Mouse (Mus musculus) forebrain, postnatal 0 days (tissue): ENCODE data around the gene Ggct. TPM values are rescaled to one million over a fixed set of nuclear protein-coding genes. Genes with fewer than 3 reads are reported as not detected.

Experiments
- ATAC-seq: fragments of 200-750 bp; cut with Nextera tagmentation; 2 replicates; pipeline ENCODE4 v1.8.0; 2017; ENCODE audit warnings: mild to moderate bottlenecking, moderate library complexity
- DNase-seq: peaks from one replicate; pipeline ENCODE4 v3.0.0-alpha.2; 2015
- H3K27ac ChIP-seq: fragments of 300-500 bp; sonication (generic); 2 replicates; pipeline ENCODE4 v1.5.1; 2014; ENCODE audit warnings: low read depth, mild to moderate bottlenecking, antibody characterized with exemption, low read length, moderate library complexity, mixed read lengths
- H3K27me3 ChIP-seq: fragments of 300-500 bp; sonication (generic); 2 replicates; pipeline ENCODE4 v1.6.1; 2014; ENCODE audit warnings: mild to moderate bottlenecking, low read length, mixed read lengths; ENCODE audit not compliant: insufficient read depth
- H3K36me3 ChIP-seq: fragments of 300-500 bp; sonication (generic); 2 replicates; pipeline ENCODE4 v1.6.1; 2014; ENCODE audit warnings: mild to moderate bottlenecking, moderate library complexity; ENCODE audit not compliant: insufficient read depth
- H3K4me1 ChIP-seq: fragments of 300-500 bp; sonication (generic); 2 replicates; pipeline ENCODE4 v1.6.1; 2014; ENCODE audit warnings: antibody characterized with exemption; ENCODE audit not compliant: insufficient read depth
- H3K4me2 ChIP-seq: fragments of 300-500 bp; sonication (generic); 2 replicates; pipeline ENCODE4 v1.6.1; 2014; ENCODE audit warnings: low read depth, mild to moderate bottlenecking, moderate library complexity
- H3K4me3 ChIP-seq: fragments of 300-500 bp; sonication (generic); 2 replicates; pipeline ENCODE4 v1.5.1; 2014; ENCODE audit warnings: low read depth, low read length, mixed read lengths
- H3K9ac ChIP-seq: fragments of 300-500 bp; sonication (generic); 2 replicates; pipeline ENCODE4 v1.6.1; 2014; ENCODE audit warnings: mild to moderate bottlenecking
- H3K9me3 ChIP-seq: fragments of 300-500 bp; sonication (generic); 2 replicates; pipeline ENCODE4 v1.6.1; 2016; ENCODE audit warnings: low read length
- CTCF ChIP-seq: sonication (generic); IDR thresholded peaks from 2 replicates; pipeline ENCODE4 v1.5.1; 2016; ENCODE audit warnings: antibody characterized with exemption, control low read depth, low read depth
- WGBS: fragments of 180-500 bp; shearing (Covaris S2); extraction: QIAGEN DNeasy Blood & Tissue Kit; methylation state at CpG from one replicate; pipeline ENCODE4 v1.1.7; 2014; 5-methylcytosine and 5-hydroxymethylcytosine counted together
- polyA plus RNA-seq: library from polyadenylated mRNA; unstranded; fragments of >200 nt; fragmentation: Nextera tagmentation; extraction: Ambion mirVana; gene quantifications from 2 replicates; pipeline ENCODE4 v1.2.1, GENCODE M21; 2015
- total RNA-seq: library from RNA; depleted of rRNA; stranded (reverse); fragments of >200 nt; gene quantifications from 2 replicates; pipeline ENCODE4 v1.2.3, GENCODE M21; 2014

Ggct gene
- total and polyA plus RNA-seq, 2 experiments from 2014 or later = 2.8 to 22.2 TPM

DNA sequence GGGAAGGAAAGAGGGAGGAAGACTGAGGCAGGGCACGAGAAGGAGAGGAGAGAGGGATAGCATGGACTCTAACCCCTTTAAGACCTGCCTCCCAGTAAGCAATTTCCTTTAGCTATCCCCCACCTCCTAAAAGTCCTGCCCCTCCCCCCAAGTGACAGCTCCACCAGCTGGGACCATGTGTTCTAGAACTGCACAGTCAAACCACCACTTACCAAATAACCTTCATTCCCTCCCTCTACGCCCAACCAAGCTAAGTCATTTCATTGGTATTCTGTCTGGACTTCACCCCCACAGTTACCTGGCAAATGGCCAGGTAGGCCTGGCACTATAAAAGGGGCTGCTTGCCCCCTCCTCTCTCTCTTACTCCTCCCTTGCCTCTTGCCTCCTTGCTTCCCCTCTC, 34.9 kb upstream of the Ggct start:
- 58% methylated on average over 2 of the region's 2 CpGs for WGBS
- Histone ChIP-seq H3K36me3 (no peaks in the 10 kb centered on the region), H3K9ac (no peak overlapping the region), H3K4me1 (no peaks in the 10 kb centered on the region), H3K4me2 (no peak overlapping the region), H3K27ac (no peak overlapping the region), H3K27me3 (no peaks in the 10 kb centered on the region), H3K4me3 (no peak overlapping the region), H3K9me3 (no peaks in the 10 kb centered on the region)
- ATAC-seq (no peak), DNase-seq (no peak)
- no peak for TF ChIP-seq CTCF

DNA sequence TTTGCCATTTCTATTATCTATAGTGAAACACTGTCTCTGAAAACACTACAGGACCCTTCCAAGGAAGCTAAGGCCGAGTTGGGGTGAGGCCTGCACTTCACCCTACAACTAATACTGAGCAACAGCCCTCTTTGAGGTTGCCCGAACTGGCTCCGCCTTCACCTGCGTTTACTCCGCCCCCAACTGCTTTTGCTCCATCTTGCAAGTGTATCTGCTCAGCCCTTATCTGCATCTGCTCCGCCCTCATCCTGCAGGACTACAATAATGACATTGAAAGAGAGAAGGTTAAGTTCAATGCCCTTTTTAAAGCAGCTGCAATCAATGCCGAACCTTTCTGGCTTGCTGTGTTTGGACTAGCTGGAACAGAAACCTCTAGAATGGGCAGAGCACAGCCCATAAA, 29.1 kb upstream of the Ggct start:
- no peak overlapping the region for H3K4me3 ChIP-seq
- ATAC-seq (no peak), DNase-seq (no peak)
- H3K36me3 ChIP-seq = no peaks in the 10 kb centered on the region
- no peaks in the 10 kb centered on the region for H3K4me1 ChIP-seq
- TF ChIP-seq CTCF = no peak
- 84% methylated on average over 7 of the region's 7 CpGs for WGBS
- no peak overlapping the region for H3K4me2 ChIP-seq
- no peak overlapping the region for H3K9ac ChIP-seq
- no peak overlapping the region for H3K27ac ChIP-seq
- no peaks in the 10 kb centered on the region for H3K9me3 ChIP-seq
- H3K27me3 ChIP-seq = no peaks in the 10 kb centered on the region

GRCm38 (mm10) chr6:55018417-55018816, 25.7 kb upstream of the Ggct start:
- H3K36me3 ChIP-seq = no peaks in the 10 kb centered on the region

DNA sequence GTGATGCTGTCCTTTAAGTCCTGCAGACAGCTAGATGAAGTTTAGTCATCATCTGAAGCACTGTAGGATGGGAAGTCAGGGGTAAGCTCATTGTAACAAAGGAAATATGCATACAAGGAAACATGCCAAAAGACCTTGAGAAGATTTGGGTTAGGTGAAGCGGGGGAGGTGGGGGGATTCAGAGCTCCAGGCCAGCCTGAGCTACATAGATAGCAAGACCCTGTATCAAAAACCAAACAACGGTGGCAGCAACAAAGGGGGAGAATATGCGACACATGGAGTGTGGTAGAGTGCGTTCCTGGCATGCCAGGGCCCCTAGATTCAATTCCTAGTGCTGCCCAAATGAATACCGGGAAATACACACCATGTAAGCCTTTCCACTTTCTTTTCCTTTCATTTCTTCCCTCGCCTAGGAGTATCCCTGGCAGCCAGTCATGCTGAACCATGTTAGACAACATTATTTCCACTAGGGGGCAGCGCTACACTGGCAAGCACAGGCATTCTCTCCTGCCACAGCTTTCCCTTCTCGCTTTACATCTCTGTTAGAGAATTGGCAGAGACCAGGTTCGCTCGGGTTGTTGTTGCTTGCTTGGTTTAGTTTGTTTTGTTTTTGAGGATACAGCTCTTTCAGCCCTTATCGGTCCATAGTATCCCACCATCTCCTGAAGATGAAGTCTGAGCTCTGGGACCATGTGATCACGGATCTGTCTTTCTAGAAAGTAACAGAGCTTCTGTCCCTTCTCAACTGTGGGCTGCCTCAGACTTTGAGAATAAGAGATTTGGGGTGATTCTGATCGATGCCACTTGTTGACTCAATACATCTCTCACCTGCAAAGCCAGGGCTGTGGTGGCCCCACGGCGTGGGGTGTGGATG, 24.2 kb upstream of the Ggct start:
- no peak overlapping the region for H3K4me3 ChIP-seq
- whole genome bisulfite sequencing = 25% methylated on average over 15 of the region's 15 CpGs
- no peaks in the 10 kb centered on the region for H3K36me3 ChIP-seq
- H3K9me3 ChIP-seq = no peaks in the 10 kb centered on the region
- ATAC-seq (peak; percentile 90), DNase-seq (peak; percentile 91)
- H3K27me3 ChIP-seq = no peaks in the 10 kb centered on the region
- no peaks in the 10 kb centered on the region for H3K4me1 ChIP-seq
- H3K4me2 ChIP-seq = no peak overlapping the region; the same call in 1 of the 2 replicates
- TF ChIP-seq CTCF = peak; percentile 96
- no peak overlapping the region for H3K9ac ChIP-seq
- no peak overlapping the region for H3K27ac ChIP-seq

More at GRCm38 (mm10) chr6:55018417-55018816, 25.7 kb upstream of the Ggct start:
- no peak for DNase-seq
- Histone ChIP-seq H3K4me2 (no peak overlapping the region), H3K4me1 (no peaks in the 10 kb centered on the region), H3K27ac (no peak overlapping the region), H3K9me3 (no peaks in the 10 kb centered on the region), H3K4me3 (no peak overlapping the region), H3K9ac (no peak overlapping the region), H3K27me3 (no peaks in the 10 kb centered on the region)
- no peak for ATAC-seq
- TF ChIP-seq CTCF = no peak
- 71% methylated on average over 2 of the region's 2 CpGs for WGBS

GRCm38 (mm10) chr6:55016236-55016635, 23.5 kb upstream of the Ggct start:
- Histone ChIP-seq H3K9ac (no peak overlapping the region), H3K27me3 (no peaks in the 10 kb centered on the region; the same call in 1 of the 2 replicates), H3K27ac (no peak overlapping the region), H3K4me3 (no peak overlapping the region), H3K4me2 (no peak overlapping the region), H3K36me3 (no peaks in the 10 kb centered on the region), H3K4me1 (no peaks in the 10 kb centered on the region), H3K9me3 (no peaks in the 10 kb centered on the region)
- DNase-seq = peak; percentile 72
- 16% methylated on average over 5 of the region's 5 CpGs for WGBS
- peak; percentile 83 for ATAC-seq
- peak; percentile 85 for TF ChIP-seq CTCF

- no peak for TF ChIP-seq CTCF
- H3K9ac ChIP-seq = no peak overlapping the region
- no peak for ATAC-seq
- no peak overlapping the region for H3K4me3 ChIP-seq
- no peaks in the 10 kb centered on the region for H3K36me3 ChIP-seq
- H3K4me1 ChIP-seq = 0 out of 2 replicates have a peak, but pooled peaks cover 5% of the 10 kb centered on the region
- DNase-seq = no peak
- no peak overlapping the region for H3K4me2 ChIP-seq
- no peak overlapping the region for H3K27ac ChIP-seq
- no peaks in the 10 kb centered on the region; the same call in 1 of the 2 replicates for H3K27me3 ChIP-seq
- WGBS = 92% methylated on average over 3 of the region's 3 CpGs
- no peaks in the 10 kb centered on the region for H3K9me3 ChIP-seq
Measured at GRCm38 (mm10) chr6:55014184-55014583, 21.4 kb upstream of the Ggct start.

DNA sequence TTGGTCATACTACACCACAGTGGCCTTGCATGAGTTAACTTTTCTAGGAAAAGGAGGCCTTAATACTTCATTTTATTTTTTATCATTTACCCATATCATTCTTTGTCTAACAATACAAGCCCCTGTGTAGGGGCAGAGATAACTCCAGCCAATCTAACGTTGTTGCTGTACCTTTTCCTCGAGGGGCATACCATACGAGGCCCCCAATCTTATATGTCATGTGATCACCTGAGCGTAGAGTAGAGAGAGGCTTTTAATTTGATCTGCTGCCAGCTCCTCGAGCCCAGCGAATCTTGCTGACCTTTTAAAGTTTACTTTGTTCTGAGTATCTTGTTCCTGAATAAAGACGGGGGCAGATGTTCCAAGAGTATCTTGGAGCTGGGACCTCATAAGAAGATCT, 19.8 kb upstream of the Ggct start:
- ATAC-seq (no peak), DNase-seq (no peak)
- Histone ChIP-seq H3K9me3 (no peaks in the 10 kb centered on the region), H3K27me3 (peaks cover 9% of the 10 kb centered on the region), H3K4me1 (0 out of 2 replicates have a peak, but pooled peaks cover 5% of the 10 kb centered on the region), H3K36me3 (no peaks in the 10 kb centered on the region), H3K27ac (no peak overlapping the region), H3K9ac (no peak overlapping the region), H3K4me3 (no peak overlapping the region), H3K4me2 (no peak overlapping the region)
- WGBS = 86% methylated on average over 7 of the region's 7 CpGs
- no peak for TF ChIP-seq CTCF
